Mouse (Mus musculus) urinary bladder, postnatal 14 days (tissue): ENCODE results near the gene Ptpn5.

ENCODE experiments used
- DNase-seq: peaks from one replicate; pipeline ENCODE4 v3.0.0; 2021; ENCODE audit warnings: low spot score

The Ptpn5 gene

GRCm38 (mm10) chr7:47056273-47056672, 77.2 kb downstream of the Ptpn5 start:
- DNase-seq: no peak

- DNase-seq: no peak
Measured at GRCm38 (mm10) chr7:47055744-47056143, 77.7 kb downstream of the Ptpn5 start.

DNA sequence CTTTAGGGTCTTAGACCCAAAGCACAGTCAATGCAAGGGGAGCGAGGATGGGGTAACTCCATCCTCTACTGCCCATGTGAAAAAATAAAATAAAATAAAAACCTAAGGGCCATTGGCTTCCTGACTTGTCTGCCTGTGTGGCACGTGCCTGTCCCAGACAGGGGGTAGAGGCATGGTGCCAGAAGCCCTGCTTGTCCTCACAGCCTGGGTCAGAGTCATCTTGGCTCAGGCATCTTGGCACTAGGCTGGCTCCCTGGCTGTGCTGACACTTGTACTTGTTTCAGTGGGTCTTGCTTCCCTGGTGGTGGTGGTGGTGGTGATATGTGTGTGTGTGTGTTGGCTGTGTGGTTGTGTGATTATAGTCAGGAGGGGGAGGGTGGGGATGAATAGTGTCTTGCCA, 78.8 kb downstream of the Ptpn5 start:
- no peak for DNase-seq

GRCm38 (mm10) chr7:47053287-47053686, 80.2 kb downstream of the Ptpn5 start:
- DNase-seq: no peak

DNA sequence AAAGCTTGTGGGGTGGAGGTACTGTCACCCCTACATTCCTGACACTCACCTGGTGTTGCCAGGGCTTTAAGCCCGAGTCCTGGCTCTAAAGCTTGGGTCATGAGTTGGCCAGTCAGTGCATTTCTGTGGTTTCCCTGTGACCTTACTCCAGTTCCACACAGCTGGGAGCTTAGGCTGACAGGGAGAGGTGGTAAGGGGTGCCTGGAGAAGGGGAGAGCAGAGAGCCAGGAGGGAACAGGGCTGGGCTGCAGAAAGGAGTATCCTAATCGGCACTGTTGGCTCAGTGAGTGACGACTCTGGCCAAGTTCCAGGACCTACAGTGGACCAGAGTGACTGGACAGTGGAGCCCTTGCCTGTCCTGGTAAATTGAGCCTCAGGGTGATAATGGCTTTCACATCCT, 81.2 kb downstream of the Ptpn5 start:
- peak; percentile 33 for DNase-seq

GRCm38 (mm10) chr7:47051404-47052151, 81.9 kb downstream of the Ptpn5 start:
- peak; percentile 45 for DNase-seq

DNA sequence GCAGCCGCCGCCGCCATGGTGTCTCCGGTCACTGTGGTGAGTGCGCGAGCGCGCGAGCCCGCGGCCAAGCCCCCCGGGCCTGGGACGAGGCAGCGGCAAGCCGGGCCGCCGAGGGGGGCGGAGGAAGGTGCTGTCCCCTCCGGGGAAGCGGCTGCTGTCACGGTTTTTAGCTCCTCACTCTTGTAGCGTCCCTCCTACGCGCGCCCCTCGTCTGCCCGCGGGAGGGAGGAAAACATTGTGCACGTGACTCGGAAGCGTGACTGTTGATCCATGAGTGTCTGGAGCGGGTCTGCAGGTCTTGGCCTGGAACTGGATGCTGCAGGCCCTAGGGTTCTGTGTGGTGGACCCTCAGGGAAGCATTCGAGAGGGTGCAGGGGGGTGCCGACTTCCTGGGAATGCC, 82.7 kb downstream of the Ptpn5 start:
- DNase-seq: peak; percentile 47

- DNase-seq: peak; percentile 93
Measured at GRCm38 (mm10) chr7:47050366-47050765, 83.1 kb downstream of the Ptpn5 start, which contains the start of gene Tmem86a. Tmem86a (plus strand) TSS chr7:47050601.

DNA sequence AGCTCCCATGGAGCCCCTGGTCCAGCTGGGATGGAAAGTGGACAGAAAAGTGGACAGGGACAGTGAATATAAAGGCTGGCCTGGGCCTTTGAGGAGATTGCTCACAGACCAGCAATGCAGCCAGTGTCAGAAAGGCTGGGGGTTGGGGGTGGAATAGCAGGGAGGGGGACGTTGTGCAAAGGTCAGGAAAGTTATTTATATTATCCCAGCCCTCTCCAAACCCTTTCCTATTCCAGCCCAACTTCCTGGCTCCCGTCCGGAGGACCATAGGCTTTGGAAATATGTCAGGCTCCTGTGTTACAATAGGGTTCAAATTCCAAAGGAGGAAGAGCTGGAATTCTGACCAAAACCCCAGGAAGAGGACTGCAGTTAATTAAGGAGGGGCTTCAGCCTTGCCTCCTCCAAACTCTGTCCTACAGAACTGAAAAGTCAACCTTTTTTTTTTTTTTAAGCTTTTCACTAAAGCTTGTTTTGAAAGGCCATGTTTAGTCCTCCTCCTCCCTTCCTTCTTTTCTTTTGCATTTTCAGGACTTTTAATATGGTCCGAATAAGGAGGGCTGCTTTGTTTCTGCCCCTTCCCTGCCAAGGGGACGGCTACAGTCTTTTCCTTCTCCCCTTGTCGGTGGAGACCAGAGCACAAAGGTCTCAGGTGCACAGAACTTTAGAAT, 90.5 kb downstream of the Ptpn5 start:
- DNase-seq: no peak

GRCm38 (mm10) chr7:47042121-47042520, 91.4 kb downstream of the Ptpn5 start:
- no peak for DNase-seq

GRCm38 (mm10) chr7:47041706-47042105, 91.8 kb downstream of the Ptpn5 start:
- DNase-seq: no peak

DNA sequence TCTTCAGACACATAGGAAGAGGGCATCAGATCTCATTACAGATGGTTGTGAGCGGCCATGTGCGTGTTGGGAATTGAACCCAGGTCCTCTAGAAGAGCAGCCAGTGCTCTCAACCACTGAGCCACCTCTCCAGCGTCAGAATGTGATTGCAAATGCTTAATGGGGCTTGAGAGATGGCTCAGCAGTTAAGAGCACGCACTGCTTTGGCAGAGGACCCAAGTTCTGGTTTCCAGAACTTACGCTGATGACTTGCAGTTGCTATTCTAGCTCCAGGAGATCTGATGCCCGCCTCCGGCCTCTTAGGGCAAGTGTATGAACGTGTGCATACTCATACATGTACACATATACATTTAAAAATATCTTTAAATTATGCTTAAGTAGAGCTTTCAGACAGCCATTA, 98.1 kb downstream of the Ptpn5 start:
- no peak for DNase-seq

DNA sequence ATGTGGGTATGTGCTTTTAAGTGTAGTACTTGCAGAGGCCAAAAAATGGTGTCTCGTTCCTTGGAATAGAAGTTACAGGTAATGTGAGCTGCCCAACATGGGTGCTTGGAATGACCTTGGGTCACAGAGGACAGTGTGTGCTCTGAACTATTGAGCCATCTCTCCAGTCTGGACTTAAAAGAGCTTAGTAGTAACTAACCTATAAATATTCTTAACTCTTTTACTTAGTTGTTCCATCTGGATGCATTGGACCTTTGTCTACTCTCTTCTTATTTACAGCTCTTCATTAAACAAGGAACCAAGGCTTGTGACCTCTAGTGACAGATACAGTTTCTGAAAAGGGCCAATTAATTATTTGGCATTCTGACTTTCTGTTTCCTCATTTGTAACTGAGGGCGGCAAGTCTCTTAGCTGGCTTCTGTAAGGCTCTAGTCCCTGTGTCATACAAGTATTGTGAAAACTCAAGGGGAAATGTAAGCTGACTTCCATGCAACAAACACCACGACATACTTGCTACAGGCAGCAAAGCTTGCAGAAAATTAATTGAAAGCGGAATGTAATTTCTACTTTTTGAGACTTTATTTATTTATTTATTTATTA, 98.6 kb downstream of the Ptpn5 start:
- no peak for DNase-seq

DNA sequence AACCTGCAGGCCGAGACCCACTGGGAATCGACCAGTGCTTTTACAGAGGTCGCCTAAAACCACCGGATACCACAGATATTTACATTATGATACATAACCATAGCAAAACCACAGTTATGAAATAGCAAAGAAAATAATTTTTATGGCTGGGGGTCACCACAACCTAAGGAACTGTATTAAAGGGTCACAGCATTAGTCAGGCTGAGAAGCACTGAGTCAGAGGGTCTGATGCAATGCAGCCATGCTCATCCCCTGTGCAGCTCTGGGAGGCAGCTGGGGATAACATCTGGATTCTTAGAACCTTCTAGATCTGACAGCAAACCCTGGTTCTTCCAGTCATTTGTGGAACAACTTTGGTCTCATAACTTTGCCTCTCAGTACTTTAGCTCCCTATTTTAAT, 102.1 kb downstream of the Ptpn5 start:
- no peak for DNase-seq

GRCm38 (mm10) chr7:47030517-47031193, 102.8 kb downstream of the Ptpn5 start:
- DNase-seq: no peak
